Mouse (Mus musculus) adrenal gland, postnatal 14 days (tissue): ENCODE results near the gene Rreb1. TPM values are rescaled to one million over a fixed set of nuclear protein-coding genes. Genes with fewer than 3 reads are reported as not detected.

ENCODE experiments used
- DNase-seq: peaks from one replicate; pipeline ENCODE4 v3.0.0; 2021; ENCODE audit warnings: mixed read lengths
- total RNA-seq: library from RNA; stranded (reverse); gene quantifications from 2 replicates; pipeline ENCODE4 v1.2.3, GENCODE M21; 2021

Gene Rreb1
- total RNA-seq, 1 experiment from 2014 or later = 67.6 TPM

GRCm38 (mm10) chr13:37918336-37919261 is 140.4 kb downstream of the Rreb1 start:
- DNase-seq = no peak

- DNase-seq = no peak
Measured at GRCm38 (mm10) chr13:37919711-37920277, 141.6 kb downstream of the Rreb1 start.

- no peak for DNase-seq
Measured at GRCm38 (mm10) chr13:37920727-37921126, 142.5 kb downstream of the Rreb1 start.

- DNase-seq = no peak
Measured at GRCm38 (mm10) chr13:37923091-37923490, 144.9 kb downstream of the Rreb1 start.

GRCm38 (mm10) chr13:37923643-37924460 is 145.7 kb downstream of the Rreb1 start:
- DNase-seq = no peak

GRCm38 (mm10) chr13:37924461-37924948 is 146.3 kb downstream of the Rreb1 start:
- DNase-seq = no peak

- no peak for DNase-seq
Measured at GRCm38 (mm10) chr13:37926394-37926793, 148.2 kb downstream of the Rreb1 start.

GRCm38 (mm10) chr13:37929532-37929931 is 151.3 kb downstream of the Rreb1 start:
- peak; percentile 62 for DNase-seq

- DNase-seq = no peak
Measured at GRCm38 (mm10) chr13:37930091-37930490, 151.9 kb downstream of the Rreb1 start.

GRCm38 (mm10) chr13:37930621-37931020 is 152.4 kb downstream of the Rreb1 start:
- DNase-seq = no peak

- DNase-seq = peak; percentile 55
Measured at GRCm38 (mm10) chr13:37931210-37931922, 153.2 kb downstream of the Rreb1 start.

- no peak for DNase-seq
Measured at GRCm38 (mm10) chr13:37934075-37934474, 155.9 kb downstream of the Rreb1 start.

GRCm38 (mm10) chr13:37934920-37935319 is 156.7 kb downstream of the Rreb1 start:
- DNase-seq = peak; percentile 84

- DNase-seq = no peak
Measured at GRCm38 (mm10) chr13:37936351-37936750, 158.2 kb downstream of the Rreb1 start.

- no peak for DNase-seq
Measured at GRCm38 (mm10) chr13:37940167-37940566, 162.0 kb downstream of the Rreb1 start.

GRCm38 (mm10) chr13:37940649-37941048 is 162.4 kb downstream of the Rreb1 start:
- DNase-seq = no peak

GRCm38 (mm10) chr13:37941138-37941645 is 163.0 kb downstream of the Rreb1 start:
- no peak for DNase-seq

GRCm38 (mm10) chr13:37941950-37942886 is 164.0 kb downstream of the Rreb1 start:
- peak; percentile 68 for DNase-seq

GRCm38 (mm10) chr13:37942887-37943331 is 164.7 kb downstream of the Rreb1 start:
- no peak for DNase-seq

GRCm38 (mm10) chr13:37943466-37943865 is 165.3 kb downstream of the Rreb1 start:
- DNase-seq = no peak
